Mouse (Mus musculus) G1E (cell line): ENCODE data around the gene Phf23. TPM values are rescaled to one million over a fixed set of nuclear protein-coding genes. Genes with fewer than 3 reads are reported as not detected.

Source experiments
- ATAC-seq: 2 replicates; pipeline ENCODE4 v1.8.0; 2016; ENCODE audit warnings: mild to moderate bottlenecking; ENCODE audit not compliant: insufficient number of reproducible peaks, poor library complexity, low FRiP score, severe bottlenecking; ENCODE audit errors: extremely low read depth
- DNase-seq: peaks from one replicate; pipeline ENCODE4 v3.0.0; 2012; ENCODE audit warnings: low spot score
- H3K27me3 ChIP-seq: 2 replicates; pipeline ENCODE4 v1.6.1; 2012; ENCODE audit warnings: mild to moderate bottlenecking, low read length, inconsistent platforms; ENCODE audit not compliant: insufficient read depth
- H3K36me3 ChIP-seq: replicated peaks from 2 replicates; pipeline ENCODE3; 2012; ENCODE audit warnings: mild to moderate bottlenecking, inconsistent platforms
- H3K4me1 ChIP-seq: 2 replicates; pipeline ENCODE4 v1.6.1; 2012; ENCODE audit warnings: low read depth, low read length, inconsistent platforms, mixed read lengths; ENCODE audit not compliant: insufficient read depth
- H3K4me3 ChIP-seq: 2 replicates; pipeline ENCODE4 v1.5.1; 2012; ENCODE audit warnings: low read depth, mild to moderate bottlenecking, inconsistent platforms, low read length, moderate library complexity, mixed read lengths
- H3K9me3 ChIP-seq: replicated peaks from 2 replicates; pipeline ENCODE4 v1.6.1; 2012; ENCODE audit warnings: inconsistent platforms
- CTCF ChIP-seq: IDR thresholded peaks from 2 replicates; pipeline ENCODE4 v1.5.1; 2012; ENCODE audit warnings: low read depth, low read length, inconsistent platforms, mixed read lengths
- GATA1 ChIP-seq: IDR thresholded peaks from 2 replicates; pipeline ENCODE4 v1.6.1; 2012; ENCODE audit warnings: borderline replicate concordance, low read length, inconsistent platforms, mixed read lengths
- GATA2 ChIP-seq: IDR thresholded peaks from 2 replicates; pipeline ENCODE4 v1.6.1; 2012; ENCODE audit warnings: low read depth, low read length, inconsistent platforms, borderline replicate concordance
- POLR2AphosphoS5 ChIP-seq: IDR thresholded peaks from 2 replicates; pipeline ENCODE4 v1.6.1; 2012; ENCODE audit warnings: low read depth, low read length, inconsistent platforms; ENCODE audit not compliant: insufficient replicate concordance
- TAL1 ChIP-seq: conservative IDR thresholded peaks from 2 replicates; pipeline ENCODE4 v1.6.1; 2012; ENCODE audit warnings: low read depth, low read length, inconsistent platforms, mixed read lengths
- polyA plus RNA-seq: library from polyadenylated mRNA; stranded (reverse); fragments of >175 nt; gene quantifications from 2 replicates; pipeline ENCODE4 v1.2.3, GENCODE M21; 2012
- total RNA-seq, 2 experiments: library from RNA; stranded (forward) in 1 of 2; stranded (reverse) in 1 of 2; fragments of 200-1000 nt in 1 of 2; fragments of >200 nt in 1 of 2; fragmentation: Nextera tagmentation in 1 of 2; gene quantifications; 2 replicates each; pipeline ENCODE4 v1.2.3; 2014 to 2017

Phf23 gene
- total and polyA plus RNA-seq, 3 experiments = 56.4 to 92.1 (median 84.4) TPM

DNA sequence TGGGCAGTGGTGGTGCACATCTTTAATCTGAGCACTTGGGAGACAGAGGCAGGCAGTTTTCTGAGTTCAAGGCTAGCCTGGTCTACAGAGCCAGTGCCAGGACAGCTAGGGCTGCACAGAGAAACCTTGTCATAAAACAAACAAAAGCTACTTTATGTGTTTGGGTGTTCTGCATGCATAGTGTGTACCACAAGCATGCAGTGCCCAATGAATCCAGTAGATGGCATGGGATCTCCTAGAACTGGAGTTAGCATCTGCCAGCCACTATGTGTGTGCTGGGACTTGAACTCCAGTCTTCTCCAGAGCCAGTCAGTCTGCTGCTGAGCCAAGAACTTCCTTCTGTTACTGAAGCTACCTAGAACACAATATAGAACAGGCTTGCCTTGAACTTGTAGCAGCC lies 6.3 kb downstream of the Phf23 start:
- Histone ChIP-seq H3K4me3 (peak overlapping the region; percentile 5; the same call in 1 of the 2 replicates), H3K36me3 (peaks cover 82% of the 10 kb centered on the region), H3K9me3 (no peaks in the 10 kb centered on the region), H3K27me3 (no peaks in the 10 kb centered on the region), H3K4me1 (peaks cover 76% of the 10 kb centered on the region)
- no peak for ATAC-seq
- no peak for DNase-seq
- TF ChIP-seq CTCF (peak; percentile 68), GATA2 (no peak)

DNA sequence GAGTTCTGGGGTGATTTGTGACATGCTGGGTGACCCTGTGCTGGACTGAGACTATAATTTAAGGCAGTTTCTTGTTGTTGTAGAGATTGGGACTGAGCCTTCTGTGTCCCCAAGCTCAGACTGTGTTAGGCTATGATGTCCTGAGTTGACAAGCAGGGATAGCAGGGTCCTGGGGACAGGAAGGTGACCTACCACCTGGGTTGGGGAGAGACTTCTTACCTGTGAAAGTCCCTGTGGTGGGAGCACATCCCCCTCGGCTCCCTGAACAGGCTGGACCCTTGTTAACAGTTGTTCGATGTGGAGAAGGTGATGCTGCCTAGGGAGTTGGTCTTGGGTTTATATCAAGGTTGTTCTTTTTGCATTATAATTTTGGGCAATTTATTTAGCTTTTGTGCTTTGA lies 6.9 kb downstream of the Phf23 start:
- Histone ChIP-seq H3K4me1 (peaks cover 75% of the 10 kb centered on the region), H3K4me3 (peak overlapping the region; percentile 1; the same call in 1 of the 2 replicates), H3K36me3 (peaks cover 86% of the 10 kb centered on the region), H3K27me3 (no peaks in the 10 kb centered on the region), H3K9me3 (no peaks in the 10 kb centered on the region)
- ATAC-seq (no peak), DNase-seq (no peak)
- TF ChIP-seq CTCF (no peak), POLR2AphosphoS5 (no peak), TAL1 (no peak), GATA1 (no peak), GATA2 (no peak)

DNA sequence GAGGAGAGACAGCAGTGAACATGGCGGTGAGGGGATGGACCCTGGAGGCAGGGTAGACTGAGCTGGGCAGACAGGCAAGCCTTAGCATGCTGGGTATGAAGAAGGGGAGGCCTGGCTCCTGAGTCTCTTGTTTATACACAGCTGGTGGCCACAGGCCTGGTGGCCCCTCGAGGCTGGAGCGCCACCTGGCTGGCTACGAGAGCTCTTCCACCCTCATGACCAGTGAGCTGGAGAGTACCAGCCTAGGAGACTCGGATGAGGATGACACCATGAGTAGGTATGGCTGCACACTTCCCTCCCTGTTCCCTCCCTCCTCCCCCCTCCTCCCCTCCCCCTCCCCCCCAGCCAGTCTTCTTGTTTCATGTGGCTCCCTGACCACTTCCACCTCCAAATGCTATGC lies 9.9 kb downstream of the Phf23 start:
- TF ChIP-seq GATA2 (no peak), TAL1 (no peak), GATA1 (no peak), CTCF (no peak), POLR2AphosphoS5 (no peak)
- H3K4me3 ChIP-seq = no peak overlapping the region
- no peaks in the 10 kb centered on the region for H3K9me3 ChIP-seq
- ATAC-seq = no peak
- peaks cover 86% of the 10 kb centered on the region for H3K36me3 ChIP-seq
- H3K4me1 ChIP-seq = peaks cover 48% of the 10 kb centered on the region
- no peaks in the 10 kb centered on the region for H3K27me3 ChIP-seq
- DNase-seq = no peak

DNA sequence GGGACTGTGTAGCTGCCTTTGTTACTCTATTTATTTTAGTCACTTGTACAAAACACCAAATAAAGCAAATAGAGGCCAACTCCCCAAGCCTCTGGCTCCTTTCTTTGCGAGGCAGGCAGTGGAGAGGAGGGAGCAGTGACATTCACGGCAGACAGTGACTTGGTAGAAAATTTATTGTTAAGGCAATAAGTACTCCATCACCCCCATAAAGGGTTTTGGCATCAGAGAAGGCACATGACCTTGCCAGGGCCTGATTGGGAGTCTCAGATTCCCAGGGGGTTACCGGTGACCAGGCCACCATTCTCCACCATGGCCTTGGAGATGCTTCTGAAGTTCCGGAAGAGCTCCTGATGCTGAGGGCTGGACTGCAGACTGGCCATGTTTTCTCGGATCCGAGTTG lies 14.5 kb downstream of the Phf23 start:
- no peak for DNase-seq
- no peak for ATAC-seq
- Histone ChIP-seq H3K9me3 (no peaks in the 10 kb centered on the region), H3K36me3 (peaks cover 95% of the 10 kb centered on the region), H3K4me1 (peaks cover 27% of the 10 kb centered on the region), H3K27me3 (no peaks in the 10 kb centered on the region), H3K4me3 (no peak overlapping the region)
- TF ChIP-seq CTCF (no peak), GATA2 (no peak), GATA1 (no peak), TAL1 (no peak), POLR2AphosphoS5 (no peak)

DNA sequence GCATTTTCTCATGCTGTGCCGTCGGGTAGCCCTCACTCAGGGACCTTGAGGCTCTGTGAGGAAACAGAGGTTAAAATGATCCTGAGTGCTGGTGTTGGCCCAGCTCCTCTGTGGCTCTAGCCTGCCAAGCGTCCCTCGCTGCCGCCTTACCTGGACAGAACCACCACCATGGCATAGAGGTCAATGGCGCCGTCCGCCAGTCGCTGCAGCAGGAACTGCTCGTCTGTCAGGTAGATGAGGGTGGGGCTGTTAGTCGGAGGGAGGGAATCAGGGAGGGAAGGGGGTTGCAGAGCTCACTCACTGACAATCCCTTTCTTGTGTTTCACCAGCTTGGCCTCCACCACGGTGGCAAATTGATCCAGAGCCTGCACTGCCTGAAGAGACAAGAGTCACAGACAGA lies 15.0 kb downstream of the Phf23 start:
- Histone ChIP-seq H3K4me3 (no peak overlapping the region), H3K4me1 (peaks cover 28% of the 10 kb centered on the region), H3K27me3 (no peaks in the 10 kb centered on the region), H3K36me3 (peaks cover 90% of the 10 kb centered on the region), H3K9me3 (no peaks in the 10 kb centered on the region)
- TF ChIP-seq GATA1 = no peak
- TF ChIP-seq CTCF = no peak
- no peak for TF ChIP-seq TAL1
- no peak for TF ChIP-seq POLR2AphosphoS5
- TF ChIP-seq GATA2 = no peak
- no peak for ATAC-seq
- no peak for DNase-seq

DNA sequence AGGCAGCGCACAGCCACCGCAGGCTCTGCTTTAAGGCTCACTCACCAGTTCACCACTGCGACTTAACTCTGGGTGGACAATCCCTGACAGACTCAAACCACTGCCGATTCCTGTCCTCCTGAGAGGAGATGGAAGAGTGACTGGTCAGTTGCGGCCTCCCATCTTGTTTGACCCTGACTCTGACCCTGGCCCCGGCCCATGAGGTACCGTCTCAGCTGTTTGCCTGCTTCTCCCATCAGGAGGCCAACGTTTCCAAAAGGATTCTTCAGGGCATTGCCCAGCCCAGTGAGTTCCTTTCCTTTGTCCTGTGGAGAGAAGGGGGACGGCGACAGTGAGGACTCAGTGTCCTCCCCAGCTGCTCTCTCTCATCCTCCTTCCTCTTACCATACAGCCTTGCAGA lies 15.4 kb downstream of the Phf23 start:
- Histone ChIP-seq H3K9me3 (no peaks in the 10 kb centered on the region), H3K4me3 (no peak overlapping the region), H3K4me1 (peaks cover 25% of the 10 kb centered on the region), H3K36me3 (peaks cover 86% of the 10 kb centered on the region), H3K27me3 (no peaks in the 10 kb centered on the region)
- TF ChIP-seq GATA2 = no peak
- no peak for TF ChIP-seq GATA1
- no peak for TF ChIP-seq CTCF
- no peak for TF ChIP-seq POLR2AphosphoS5
- no peak for TF ChIP-seq TAL1
- no peak for ATAC-seq
- no peak for DNase-seq

DNA sequence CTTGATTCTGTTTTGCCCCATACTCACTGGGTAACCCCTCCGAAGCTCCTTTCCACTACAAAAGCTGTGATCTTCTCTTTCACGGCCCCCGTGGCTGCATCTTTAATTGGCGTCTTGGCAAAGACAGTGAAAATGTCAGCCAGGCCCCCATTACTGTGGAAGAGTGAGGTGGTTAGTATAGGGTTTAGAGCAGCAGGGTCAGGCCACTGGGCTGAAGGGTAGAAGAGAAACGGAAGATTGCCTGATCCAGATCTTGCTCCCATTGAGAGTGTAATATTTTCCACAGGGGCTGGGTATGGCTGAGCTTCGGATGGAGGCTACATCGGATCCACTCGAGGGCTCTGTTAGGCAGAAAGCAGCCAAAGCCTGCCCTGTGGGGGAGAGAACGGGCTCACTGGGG lies 17.4 kb downstream of the Phf23 start:
- TF ChIP-seq CTCF (no peak), POLR2AphosphoS5 (no peak), GATA1 (no peak), GATA2 (no peak), TAL1 (no peak)
- ATAC-seq = no peak
- DNase-seq = no peak
- no peak overlapping the region for H3K4me3 ChIP-seq
- no peaks in the 10 kb centered on the region for H3K27me3 ChIP-seq
- H3K9me3 ChIP-seq = no peaks in the 10 kb centered on the region
- peaks cover 66% of the 10 kb centered on the region for H3K36me3 ChIP-seq
- H3K4me1 ChIP-seq = peaks cover 34% of the 10 kb centered on the region
